Comparison of ENCODE assay signal across 8 mouse cellular contexts in the genomic region with DNA sequence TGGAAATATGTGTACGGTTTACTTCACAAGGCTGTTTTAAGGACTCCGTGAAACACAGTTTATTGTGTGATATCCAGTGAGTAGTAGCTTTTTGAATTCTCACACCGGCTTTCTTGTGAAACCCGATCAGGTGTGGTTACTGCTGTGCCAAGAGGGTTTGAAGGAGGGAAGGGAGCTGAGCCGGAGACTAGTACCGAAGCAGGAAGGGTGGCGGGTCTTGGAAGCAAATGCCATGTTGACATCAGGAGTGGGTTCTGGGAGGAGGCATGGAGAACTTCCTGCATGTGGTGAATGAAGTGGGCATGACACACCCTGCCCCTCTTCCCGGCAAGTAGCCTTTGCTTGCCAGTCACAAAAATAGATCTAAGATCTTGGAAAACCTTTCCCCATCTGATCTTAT. TPM values are rescaled to one million over a fixed set of nuclear protein-coding genes. Genes with fewer than 3 reads are reported as not detected.
A peak's percentile ranks its signal among the peaks of the same experiment; 100 is the strongest.
DNase-seq lines count a peak whose midpoint lies in the region; ATAC-seq and TF ChIP-seq lines count a peak whose summit lies in the region.

No protein-coding gene starts in this region.

- H3K36me3 ChIP-seq in heart, embryonic 13.5 days: no peaks in the 10 kb centered on the region
- peaks cover 7% of the 10 kb centered on the region; the same call in 1 of the 2 replicates for H3K36me3 ChIP-seq in forebrain, postnatal 0 days (ENCODE audit: insufficient read depth)
- peaks cover 21% of the 10 kb centered on the region for H3K36me3 ChIP-seq in midbrain, embryonic 13.5 days

- H3K27ac ChIP-seq in heart, embryonic 13.5 days (replicated peaks): no peak overlapping the region
- H3K27ac ChIP-seq in forebrain, postnatal 0 days (ENCODE audit: low read depth, low read length): 0 out of 2 replicates have a peak overlapping the region, but pooled peaks have one; percentile 85
- peak overlapping the region; percentile 93 for H3K27ac ChIP-seq in midbrain, embryonic 13.5 days

- H3K9ac ChIP-seq in heart, embryonic 13.5 days: no peak overlapping the region
- peak overlapping the region; percentile 80 for H3K9ac ChIP-seq in forebrain, postnatal 0 days
- H3K9ac ChIP-seq in midbrain, embryonic 13.5 days (replicated peaks): peak overlapping the region; percentile 83

- peaks cover 14% of the 10 kb centered on the region for H3K4me1 ChIP-seq in heart, embryonic 13.5 days
- H3K4me1 ChIP-seq in forebrain, postnatal 0 days (ENCODE audit: insufficient read depth): peaks cover 17% of the 10 kb centered on the region; the same call in 1 of the 2 replicates
- H3K4me1 ChIP-seq in midbrain, embryonic 13.5 days (replicated peaks): peaks cover 28% of the 10 kb centered on the region

- no peak for ATAC-seq in heart, embryonic 13.5 days (ENCODE audit: extremely low read depth, insufficient number of reproducible peaks, low FRiP score, low TSS enrichment)
- ATAC-seq in forebrain, postnatal 0 days: no peak
- ATAC-seq in midbrain, embryonic 13.5 days: no peak
- ATAC-seq in megakaryocyte progenitor cell, adult 5-6 weeks (replicated peaks; ENCODE audit: poor library complexity): no peak

- no peak for TF ChIP-seq CTCF in forebrain, postnatal 0 days (IDR thresholded peaks at IDR 0.05; ENCODE audit: low read depth)

- H3K4me2 ChIP-seq in heart, embryonic 13.5 days: peak overlapping the region; percentile 74
- peak overlapping the region; percentile 76 for H3K4me2 ChIP-seq in forebrain, postnatal 0 days (ENCODE audit: low read depth)
- peak overlapping the region; percentile 67 for H3K4me2 ChIP-seq in midbrain, embryonic 13.5 days (replicated peaks)

- H3K4me3 ChIP-seq in heart, embryonic 13.5 days: no peak overlapping the region
- H3K4me3 ChIP-seq in forebrain, postnatal 0 days (ENCODE audit: low read depth, low read length): peak overlapping the region; percentile 83
- peak overlapping the region; percentile 85 for H3K4me3 ChIP-seq in midbrain, embryonic 13.5 days (replicated peaks)

- WGBS in heart, embryonic 13.5 days: 43% methylated on average over 8 of the region's 8 CpGs
- WGBS in forebrain, postnatal 0 days: 32% methylated on average over 8 of the region's 8 CpGs
- 47% methylated on average over 8 of the region's 8 CpGs for WGBS in midbrain, embryonic 13.5 days

- DNase-seq in heart, postnatal 25 days (ENCODE audit: low spot score): no peak
- peak; percentile 37 for DNase-seq in MN1 (ENCODE audit: low spot score)
- DNase-seq in forebrain, postnatal 0 days: no peak
- no peak for DNase-seq in ovary, postnatal 14 days (ENCODE audit: low spot score)
- no peak for DNase-seq in layer of hippocampus, postnatal 14 days (ENCODE audit: low spot score in 2 of 2)

- intact Hi-C loops in heart, postnatal 25 days (cut with DNase I): loop anchor here (5.0 kb wide), 1 partner anchor 435 kb away; no protein-coding TSS in a partner anchor

- no peaks in the 10 kb centered on the region for H3K9me3 ChIP-seq in heart, embryonic 13.5 days
- no peaks in the 10 kb centered on the region for H3K9me3 ChIP-seq in forebrain, postnatal 0 days (ENCODE audit: low read length)
- no peaks in the 10 kb centered on the region for H3K9me3 ChIP-seq in midbrain, embryonic 13.5 days

- peaks cover 86% of the 10 kb centered on the region for H3K27me3 ChIP-seq in heart, embryonic 13.5 days (replicated peaks)
- H3K27me3 ChIP-seq in forebrain, postnatal 0 days (ENCODE audit: insufficient read depth, low read length): no peaks in the 10 kb centered on the region
- no peaks in the 10 kb centered on the region for H3K27me3 ChIP-seq in midbrain, embryonic 13.5 days

RNA-seq across cellular contexts. Expression of gene Slc4a8, which starts 1.1 kb away (rescaled TPM):
- polyA plus RNA-seq in heart, embryonic 13.5 days (2015; fragmentation: Nextera tagmentation; extraction: Ambion mirVana): 1.0 and 1.1 TPM in 2 replicates
- 1 to 10 TPM; 3.0 to 3.9 TPM for total RNA-seq in heart, postnatal 25 days (2021)
- total RNA-seq in forebrain, postnatal 0 days (2014; rRNA removed): 17.8 and 38.3 TPM in 2 replicates
- 30.3 and 31.2 TPM in 2 replicates for polyA plus RNA-seq in forebrain, postnatal 0 days (2015; fragmentation: Nextera tagmentation; extraction: Ambion mirVana)
- 23.3 and 23.4 TPM in 2 replicates for polyA plus RNA-seq in midbrain, embryonic 13.5 days (2015; fragmentation: Nextera tagmentation; extraction: Ambion mirVana)
- 10 to 100 TPM; 79.1 to 82.0 TPM for total RNA-seq in layer of hippocampus, postnatal 14 days (2021)
- 20.3 and 26.1 TPM in 2 replicates for total RNA-seq in megakaryocyte progenitor cell, adult 5-6 weeks (2015)
- 21.3 and 22.2 TPM in 2 replicates for total RNA-seq in megakaryocyte progenitor cell, adult 5-6 weeks (2017)

RNA-seq across cellular contexts. Expression of gene Galnt6, which starts 33.5 kb away (rescaled TPM):
- 0.09 and 0.13 TPM in 2 replicates for polyA plus RNA-seq in heart, embryonic 13.5 days (2015; fragmentation: Nextera tagmentation; extraction: Ambion mirVana)
- total RNA-seq in heart, postnatal 25 days (2021): 1 to 10 TPM in 1 of 2 experiments, under 1 TPM in 1; 0.99 to 1.2 TPM
- 0.77 and 1.5 TPM in 2 replicates for total RNA-seq in forebrain, postnatal 0 days (2014; rRNA removed)
- polyA plus RNA-seq in forebrain, postnatal 0 days (2015; fragmentation: Nextera tagmentation; extraction: Ambion mirVana): 0.24 and 0.47 TPM in 2 replicates
- polyA plus RNA-seq in midbrain, embryonic 13.5 days (2015; fragmentation: Nextera tagmentation; extraction: Ambion mirVana): not detected in 2 replicates
- 1 to 10 TPM; 2.0 to 2.1 TPM for total RNA-seq in layer of hippocampus, postnatal 14 days (2021)
- total RNA-seq in megakaryocyte progenitor cell, adult 5-6 weeks (2015): 11.7 and 11.9 TPM in 2 replicates
- total RNA-seq in megakaryocyte progenitor cell, adult 5-6 weeks (2017): 28.0 and 29.8 TPM in 2 replicates
